Mouse (Mus musculus): Measurements from ENCODE around the gene Cdkn2a. TPM values are rescaled to one million over a fixed set of nuclear protein-coding genes. Genes with fewer than 3 reads are reported as not detected.

The Cdkn2a gene
- polyA plus RNA-seq, 1 experiment from 2014 or later = not detected

Other genes with a start within 250 kb of the Cdkn2a start
- 65.9 and 75.8 TPM in 2 replicates for gene Mtap, start 157.5 kb downstream of the Cdkn2a start, polyA plus RNA-seq (2014; fragmentation: Nextera tagmentation; extraction: Ambion mirVana)
- gene Cdkn2b, start 16.4 kb upstream of the Cdkn2a start, polyA plus RNA-seq (2014; fragmentation: Nextera tagmentation; extraction: Ambion mirVana) = 2.5 and 3.2 TPM in 2 replicates